Mouse (Mus musculus): ENCODE measurements around the gene Trim2. TPM values are rescaled to one million over a fixed set of nuclear protein-coding genes. Genes with fewer than 3 reads are reported as not detected.

Trim2 gene
- polyA plus RNA-seq, 1 experiment from 2014 or later: 31.7 TPM

DNA sequence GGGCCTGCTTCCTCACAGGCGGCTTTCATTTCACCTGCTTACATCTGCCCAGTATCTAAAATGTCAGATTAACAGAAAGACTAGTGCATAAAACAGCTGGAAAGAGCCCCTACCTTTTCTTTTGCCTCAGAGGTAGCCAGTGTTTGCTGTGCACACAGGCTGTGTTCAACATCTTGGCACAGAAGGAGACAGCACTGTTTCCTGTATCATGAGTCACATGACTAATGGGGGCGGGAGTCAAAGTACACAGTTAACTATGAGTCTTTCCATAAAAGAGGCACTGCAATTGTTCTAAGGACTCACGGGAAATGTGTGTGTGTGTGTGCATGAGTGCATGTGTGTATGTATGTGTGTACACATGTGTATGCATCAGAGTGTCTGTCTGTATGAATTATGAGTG, 43.9 kb downstream of the Trim2 start:
- H3K9ac ChIP-seq: no peak overlapping the region
- no peaks in the 10 kb centered on the region for H3K36me3 ChIP-seq
- no peak overlapping the region for H3K4me2 ChIP-seq
- ATAC-seq (ENCODE audit: insufficient read depth, low FRiP score, low read depth): no peak
- H3K27me3 ChIP-seq (replicated peaks): no peaks in the 10 kb centered on the region
- H3K9me3 ChIP-seq: no peaks in the 10 kb centered on the region
- H3K4me3 ChIP-seq (replicated peaks): no peak overlapping the region
- H3K27ac ChIP-seq: no peak overlapping the region; the same call in 1 of the 2 replicates
- 55% methylated on average over 3 of the region's 3 CpGs for WGBS
- peaks cover 7% of the 10 kb centered on the region; the same call in 1 of the 2 replicates for H3K4me1 ChIP-seq

DNA sequence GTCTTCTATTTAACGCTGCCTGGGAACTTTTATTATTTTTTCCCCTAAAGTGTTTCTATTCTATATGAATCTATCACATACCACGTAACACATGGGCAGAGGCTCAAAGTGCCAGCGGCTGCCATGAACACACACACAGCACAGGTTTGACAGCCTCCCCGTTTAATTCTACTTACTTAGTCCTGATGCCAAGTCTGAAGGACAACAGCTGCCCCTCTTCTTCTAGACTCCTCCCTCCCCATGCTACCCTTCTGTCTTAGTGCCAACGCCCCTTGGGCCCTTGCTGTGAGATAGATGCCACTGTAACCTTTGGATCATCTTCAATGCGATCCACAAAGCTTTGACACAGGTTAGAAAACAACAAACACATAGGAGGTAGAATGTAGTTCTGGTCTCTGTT, 44.8 kb downstream of the Trim2 start:
- Histone ChIP-seq H3K27me3 (replicated peaks) (no peaks in the 10 kb centered on the region), H3K4me1 (peaks cover 7% of the 10 kb centered on the region; the same call in 1 of the 2 replicates), H3K27ac (no peak overlapping the region), H3K9ac (no peak overlapping the region), H3K9me3 (no peaks in the 10 kb centered on the region), H3K36me3 (no peaks in the 10 kb centered on the region), H3K4me2 (no peak overlapping the region), H3K4me3 (replicated peaks) (no peak overlapping the region)
- whole genome bisulfite sequencing: 86% methylated on average over 6 of the region's 6 CpGs
- no peak for ATAC-seq (ENCODE audit: insufficient read depth, low FRiP score, low read depth)

DNA sequence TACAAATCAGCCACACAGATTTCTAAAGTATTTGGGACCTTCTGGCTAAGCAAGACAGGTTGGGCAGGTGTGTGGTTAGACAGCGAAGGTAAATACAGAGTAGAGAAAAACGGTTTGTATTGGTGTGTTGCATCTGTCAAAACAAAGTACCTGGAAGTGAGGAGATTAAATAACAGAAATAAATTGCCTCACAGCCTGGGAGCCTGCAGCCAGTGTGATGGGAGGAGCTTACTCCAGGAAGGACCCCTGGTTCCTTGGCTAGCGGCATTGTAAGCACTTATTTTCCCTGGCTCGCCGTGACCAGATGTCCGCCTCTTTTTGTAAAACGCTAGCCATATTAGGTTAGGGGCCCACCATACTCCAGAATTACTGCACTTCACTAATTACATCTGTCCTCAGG, 45.8 kb downstream of the Trim2 start:
- Histone ChIP-seq H3K9ac (no peak overlapping the region), H3K27ac (peak overlapping the region; percentile 59; the same call in 1 of the 2 replicates), H3K36me3 (no peaks in the 10 kb centered on the region), H3K4me1 (peaks cover 7% of the 10 kb centered on the region; the same call in 1 of the 2 replicates), H3K4me2 (no peak overlapping the region), H3K27me3 (replicated peaks) (no peaks in the 10 kb centered on the region), H3K4me3 (replicated peaks) (no peak overlapping the region), H3K9me3 (no peaks in the 10 kb centered on the region)
- ATAC-seq (ENCODE audit: insufficient read depth, low FRiP score, low read depth): no peak
- 32% methylated on average over 7 of the region's 7 CpGs for WGBS

DNA sequence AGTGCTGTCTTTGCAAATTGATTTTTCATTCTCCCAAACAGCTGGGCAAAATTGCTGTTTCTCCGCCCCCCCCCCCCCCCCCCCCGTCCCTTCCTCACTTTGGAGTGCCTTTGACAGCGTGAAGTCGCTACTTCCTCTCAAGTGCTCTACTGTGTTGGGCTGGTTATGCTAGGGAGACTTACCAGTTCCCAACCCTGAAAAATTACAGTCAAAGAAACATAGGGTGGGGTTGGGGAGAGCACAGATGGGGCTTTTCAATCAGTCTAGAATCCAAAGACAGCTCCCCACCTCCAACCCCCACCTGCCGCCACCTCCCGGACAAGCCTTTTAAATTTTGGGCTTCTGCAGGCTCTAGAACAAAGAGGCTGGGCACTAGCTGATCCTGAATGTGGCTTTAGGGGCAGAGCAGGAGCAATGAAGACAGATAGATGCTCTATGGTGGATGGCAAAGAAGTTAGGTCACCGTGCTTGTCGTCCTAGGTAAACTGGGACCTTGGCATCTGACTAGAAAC, 46.6 kb downstream of the Trim2 start:
- peak overlapping the region; percentile 69 for H3K4me3 ChIP-seq (replicated peaks)
- ATAC-seq (ENCODE audit: insufficient read depth, low FRiP score, low read depth): no peak
- H3K4me1 ChIP-seq: peaks cover 7% of the 10 kb centered on the region; the same call in 1 of the 2 replicates
- H3K36me3 ChIP-seq: no peaks in the 10 kb centered on the region
- WGBS: 8% methylated on average over 6 of the region's 8 CpGs
- 0 out of 2 replicates have a peak overlapping the region, but pooled peaks have one; percentile 61 for H3K9ac ChIP-seq
- H3K9me3 ChIP-seq: no peaks in the 10 kb centered on the region
- H3K27me3 ChIP-seq (replicated peaks): no peaks in the 10 kb centered on the region
- peak overlapping the region; percentile 98 for H3K4me2 ChIP-seq
- H3K27ac ChIP-seq: peak overlapping the region; percentile 67

DNA sequence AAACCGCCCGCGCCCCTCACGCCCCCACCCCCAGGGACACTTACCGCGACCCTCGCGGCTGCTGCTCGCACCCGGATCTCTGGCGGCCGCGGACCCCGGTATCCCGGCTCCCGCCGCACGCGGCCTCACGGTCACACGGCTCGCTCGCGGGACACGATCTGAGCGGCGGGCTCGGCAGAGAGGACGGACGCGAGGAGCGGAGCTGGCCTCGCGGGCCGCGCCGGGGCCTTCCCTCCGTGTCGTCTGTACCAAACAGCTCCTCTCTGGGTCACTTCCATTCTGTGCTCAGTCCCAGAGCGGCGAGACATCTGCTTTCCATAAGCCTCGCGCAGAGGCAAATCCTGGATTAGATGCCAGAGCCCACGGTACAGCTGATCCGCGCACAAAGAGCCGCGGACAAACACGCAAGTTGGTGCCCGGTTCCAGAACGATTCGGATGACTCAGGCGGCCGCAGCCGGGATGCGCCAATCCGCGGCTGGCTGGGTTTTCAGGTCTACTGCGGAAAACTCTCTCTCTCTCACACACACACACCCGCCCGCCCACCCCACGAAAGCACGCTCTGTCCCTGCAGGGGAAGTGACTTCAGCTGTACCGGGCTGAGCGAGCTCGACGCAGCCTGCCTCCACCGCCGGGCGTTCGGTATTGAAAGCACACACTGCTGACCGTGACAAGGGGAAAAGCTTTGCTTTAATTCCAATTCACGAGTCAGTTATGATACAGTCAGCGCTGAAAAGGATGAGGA, 47.2 kb downstream of the Trim2 start:
- WGBS: 1% methylated on average over 70 of the region's 74 CpGs
- peak overlapping the region; percentile 61 for H3K9ac ChIP-seq
- peak overlapping the region; percentile 98 for H3K4me2 ChIP-seq
- peaks cover 7% of the 10 kb centered on the region; the same call in 1 of the 2 replicates for H3K4me1 ChIP-seq
- no peaks in the 10 kb centered on the region for H3K9me3 ChIP-seq
- no peaks in the 10 kb centered on the region for H3K27me3 ChIP-seq (replicated peaks)
- peak; percentile 40; the same call in 1 of the 2 replicates for ATAC-seq (ENCODE audit: insufficient read depth, low FRiP score, low read depth)
- peak overlapping the region; percentile 69 for H3K4me3 ChIP-seq (replicated peaks)
- H3K36me3 ChIP-seq: no peaks in the 10 kb centered on the region
- peak overlapping the region; percentile 67 for H3K27ac ChIP-seq

DNA sequence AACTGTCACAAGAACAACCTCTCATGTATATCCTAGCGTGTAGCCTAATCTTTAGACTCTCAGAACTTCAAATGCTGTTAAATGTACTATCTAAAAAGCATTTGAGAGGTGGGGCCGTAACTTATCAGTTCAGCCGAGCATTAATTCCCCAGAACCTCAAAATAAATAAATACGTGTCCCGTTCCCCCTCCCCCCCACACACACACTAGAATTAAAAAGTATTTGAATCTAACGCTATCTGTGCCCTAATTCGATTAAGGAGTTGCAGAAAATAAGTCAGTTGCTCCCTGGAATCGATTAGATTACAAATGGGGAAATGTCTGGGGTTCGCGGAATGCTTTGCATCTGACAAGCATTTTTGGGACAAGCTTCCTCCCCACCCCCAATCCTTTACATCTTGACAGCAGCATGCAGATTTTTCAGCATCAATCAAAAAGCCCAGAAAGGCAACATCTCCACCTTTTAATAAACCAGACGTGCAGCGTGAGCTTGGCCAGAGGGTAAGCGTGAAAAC, 48.1 kb downstream of the Trim2 start:
- Histone ChIP-seq H3K9ac (peak overlapping the region; percentile 61; the same call in 1 of the 2 replicates), H3K4me3 (replicated peaks) (peak overlapping the region; percentile 69), H3K27me3 (replicated peaks) (no peaks in the 10 kb centered on the region), H3K36me3 (no peaks in the 10 kb centered on the region), H3K27ac (no peak overlapping the region), H3K4me2 (peak overlapping the region; percentile 98), H3K4me1 (peaks cover 7% of the 10 kb centered on the region; the same call in 1 of the 2 replicates), H3K9me3 (no peaks in the 10 kb centered on the region)
- ATAC-seq (ENCODE audit: insufficient read depth, low FRiP score, low read depth): no peak
- WGBS: 10% methylated on average over 13 of the region's 13 CpGs

DNA sequence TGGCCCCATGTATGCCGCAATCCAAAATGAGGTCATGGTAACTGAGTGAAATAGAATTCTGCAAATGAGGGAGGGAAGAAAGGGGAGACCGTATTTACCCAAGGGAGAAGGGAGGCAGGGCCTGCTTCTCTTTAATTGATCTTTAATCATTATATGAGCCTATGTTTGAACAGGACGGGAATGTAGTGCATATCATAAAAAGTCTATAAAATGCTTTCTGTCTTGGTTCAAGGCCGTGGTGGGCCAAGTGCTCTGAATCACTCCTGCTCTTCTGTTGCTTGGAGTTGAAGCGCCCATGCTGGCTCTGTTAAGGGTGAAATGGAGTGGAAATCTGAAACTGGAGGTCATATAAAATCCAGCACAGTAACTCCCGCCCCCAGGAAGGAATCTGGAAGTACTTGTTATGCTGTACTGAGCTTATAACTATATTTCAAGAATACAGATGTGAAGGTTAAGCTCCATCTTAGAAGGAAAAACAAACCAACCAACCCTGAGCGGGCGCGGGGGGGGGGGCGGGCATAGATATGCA, 48.6 kb downstream of the Trim2 start:
- ATAC-seq (ENCODE audit: insufficient read depth, low FRiP score, low read depth): no peak
- no peak overlapping the region for H3K27ac ChIP-seq
- H3K4me2 ChIP-seq: peak overlapping the region; percentile 98
- H3K27me3 ChIP-seq (replicated peaks): no peaks in the 10 kb centered on the region
- H3K9me3 ChIP-seq: no peaks in the 10 kb centered on the region
- peak overlapping the region; percentile 69 for H3K4me3 ChIP-seq (replicated peaks)
- peaks cover 7% of the 10 kb centered on the region; the same call in 1 of the 2 replicates for H3K4me1 ChIP-seq
- H3K9ac ChIP-seq: no peak overlapping the region
- no peaks in the 10 kb centered on the region for H3K36me3 ChIP-seq
- 37% methylated on average over 10 of the region's 10 CpGs for whole genome bisulfite sequencing

DNA sequence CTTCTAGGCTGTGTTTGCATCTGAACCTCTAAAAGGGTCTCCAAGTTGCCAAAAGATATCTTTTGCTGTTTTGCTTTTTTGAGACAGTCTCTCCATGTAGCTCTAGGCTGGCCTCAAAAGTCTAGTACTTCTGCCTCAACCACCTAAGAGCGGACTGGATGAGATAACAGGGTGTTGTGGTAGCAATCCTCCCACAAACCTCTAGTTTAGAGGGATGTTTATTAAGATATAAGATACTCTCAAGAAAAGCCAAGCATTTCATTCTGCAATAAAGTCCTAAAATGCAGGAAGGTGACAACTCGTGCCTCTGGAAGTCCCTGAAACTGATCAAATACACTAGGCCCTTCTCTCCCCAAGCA, 52.2 kb downstream of the Trim2 start:
- H3K36me3 ChIP-seq: no peaks in the 10 kb centered on the region
- H3K9ac ChIP-seq: no peak overlapping the region
- 0 out of 2 replicates have a peak, but pooled peaks cover 4% of the 10 kb centered on the region for H3K4me1 ChIP-seq
- H3K27ac ChIP-seq: no peak overlapping the region
- H3K27me3 ChIP-seq (replicated peaks): no peaks in the 10 kb centered on the region
- H3K4me3 ChIP-seq (replicated peaks): no peak overlapping the region
- H3K9me3 ChIP-seq: no peaks in the 10 kb centered on the region
- no peak for ATAC-seq (ENCODE audit: insufficient read depth, low FRiP score, low read depth)
- 86% methylated on average over 2 of the region's 2 CpGs for WGBS
- no peak overlapping the region for H3K4me2 ChIP-seq

DNA sequence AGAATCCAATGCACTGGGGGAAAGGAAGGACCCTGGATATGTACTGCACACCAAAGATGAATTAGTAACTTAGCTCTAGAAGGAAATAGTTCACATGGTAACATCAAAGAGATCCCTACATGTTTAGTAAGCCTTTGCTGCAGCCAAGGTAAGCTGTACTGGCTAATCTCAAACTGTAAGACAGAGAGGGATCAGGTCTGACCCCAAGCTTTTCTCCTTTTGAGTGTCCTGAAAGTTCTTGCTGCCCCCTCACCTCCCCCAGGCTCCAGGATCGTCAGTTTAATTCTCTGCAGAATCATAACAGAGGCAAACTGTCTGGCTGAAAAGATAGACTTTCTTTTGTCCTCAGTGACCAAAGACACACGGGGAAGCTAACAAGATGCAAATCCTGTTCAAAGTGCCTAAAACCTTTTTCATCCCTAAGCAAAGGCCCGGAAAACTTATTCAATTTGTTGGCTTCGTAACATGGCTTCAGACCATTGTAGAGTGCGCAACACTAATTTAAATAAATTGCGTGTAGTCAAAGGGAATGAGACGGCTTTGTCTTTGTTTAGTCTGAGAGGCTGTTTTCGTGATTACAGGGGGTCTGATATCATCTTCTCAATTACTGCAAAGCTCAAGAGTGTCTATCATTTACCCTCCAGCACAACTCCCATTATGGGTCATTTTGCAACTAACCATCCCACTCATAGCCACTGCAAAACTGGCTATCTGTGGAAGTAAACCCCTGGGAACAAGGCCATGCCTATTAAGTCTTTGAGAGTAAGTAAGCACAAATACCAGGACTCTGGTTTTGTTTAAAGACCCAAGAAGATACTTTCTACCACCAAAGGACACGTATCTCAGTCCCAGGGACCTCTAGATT, 52.8 kb downstream of the Trim2 start:
- Histone ChIP-seq H3K9ac (no peak overlapping the region), H3K4me3 (replicated peaks) (no peak overlapping the region), H3K27ac (peak overlapping the region; percentile 57; the same call in 1 of the 2 replicates), H3K9me3 (no peaks in the 10 kb centered on the region), H3K4me2 (no peak overlapping the region), H3K27me3 (replicated peaks) (no peaks in the 10 kb centered on the region), H3K4me1 (0 out of 2 replicates have a peak, but pooled peaks cover 4% of the 10 kb centered on the region), H3K36me3 (no peaks in the 10 kb centered on the region)
- ATAC-seq (ENCODE audit: insufficient read depth, low FRiP score, low read depth): no peak; the same call in 1 of the 2 replicates
- WGBS: 65% methylated on average over 9 of the region's 9 CpGs

DNA sequence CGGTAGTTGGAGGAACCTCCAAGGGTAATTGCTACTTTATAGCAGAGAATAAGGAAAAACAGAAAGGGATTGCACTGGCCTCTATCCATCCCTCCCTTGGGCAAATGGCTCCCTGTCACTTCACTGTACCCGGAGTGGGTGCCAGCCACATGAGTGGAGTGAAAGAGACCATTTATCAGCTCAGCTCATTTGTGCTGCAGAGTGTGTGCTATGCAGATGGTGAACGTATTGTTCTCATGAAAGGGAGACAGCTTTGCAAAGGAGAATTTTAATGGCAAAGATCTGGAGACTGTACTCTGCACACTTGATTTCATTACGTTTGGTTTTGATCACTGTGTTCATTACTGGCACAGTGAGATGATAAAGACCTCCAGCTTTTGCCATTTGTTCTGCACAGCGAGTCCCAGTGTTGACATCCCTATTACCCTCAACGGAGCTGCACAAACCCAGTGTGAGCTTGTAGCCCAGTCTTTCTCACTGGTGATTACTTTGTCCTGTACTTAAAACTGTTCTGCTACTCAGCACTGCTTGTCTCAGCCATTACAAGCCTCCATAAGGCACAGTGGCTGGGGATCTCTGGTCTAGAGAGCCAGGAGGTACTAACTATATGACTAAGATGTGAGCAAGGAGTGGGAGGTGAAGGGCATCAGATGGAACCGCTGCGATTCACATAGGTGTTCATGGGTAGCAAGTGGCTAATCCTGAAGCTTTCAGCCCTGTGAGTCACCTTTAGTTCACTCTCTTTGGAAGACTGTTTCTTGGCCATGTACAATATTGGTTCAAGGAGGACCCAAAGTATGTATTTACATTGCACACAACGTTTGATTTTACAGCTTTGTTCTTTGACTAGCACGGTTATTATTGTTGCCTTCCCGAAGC, 53.7 kb downstream of the Trim2 start:
- Histone ChIP-seq H3K9me3 (no peaks in the 10 kb centered on the region), H3K36me3 (no peaks in the 10 kb centered on the region), H3K9ac (no peak overlapping the region), H3K4me2 (no peak overlapping the region), H3K4me3 (replicated peaks) (no peak overlapping the region), H3K4me1 (0 out of 2 replicates have a peak, but pooled peaks cover 5% of the 10 kb centered on the region), H3K27ac (peak overlapping the region; percentile 57; the same call in 1 of the 2 replicates), H3K27me3 (replicated peaks) (no peaks in the 10 kb centered on the region)
- WGBS: 63% methylated on average over 11 of the region's 11 CpGs
- peak; percentile 68 for ATAC-seq (ENCODE audit: insufficient read depth, low FRiP score, low read depth)
